Mouse (Mus musculus): ENCODE measurements around the gene Mpzl1. TPM values are rescaled to one million over a fixed set of nuclear protein-coding genes. Genes with fewer than 3 reads are reported as not detected.

Mpzl1 gene
- polyA plus RNA-seq, 1 experiment from 2014 or later: 156 TPM

GRCm38 (mm10) chr1:165631136-165631535, 3.2 kb downstream of the Mpzl1 start:
- Histone ChIP-seq H3K9me3 (no peaks in the 10 kb centered on the region), H3K27me3 (no peaks in the 10 kb centered on the region), H3K4me3 (no peak overlapping the region), H3K4me2 (peak overlapping the region; percentile 13; the same call in 1 of the 2 replicates), H3K4me1 (replicated peaks) (peaks cover 48% of the 10 kb centered on the region), H3K36me3 (no peaks in the 10 kb centered on the region), H3K27ac (replicated peaks) (no peak overlapping the region), H3K9ac (no peak overlapping the region)
- ATAC-seq (ENCODE audit: low FRiP score, low read depth): no peak
- WGBS: 78% methylated on average over 8 of the region's 8 CpGs

- H3K4me2 ChIP-seq: no peak overlapping the region
- peaks cover 45% of the 10 kb centered on the region for H3K4me1 ChIP-seq (replicated peaks)
- peak overlapping the region; percentile 61 for H3K27ac ChIP-seq (replicated peaks)
- no peak for ATAC-seq (ENCODE audit: low FRiP score, low read depth)
- no peaks in the 10 kb centered on the region for H3K36me3 ChIP-seq
- 29% methylated on average over 8 of the region's 8 CpGs for WGBS
- no peaks in the 10 kb centered on the region for H3K9me3 ChIP-seq
- no peaks in the 10 kb centered on the region for H3K27me3 ChIP-seq
- H3K9ac ChIP-seq: no peak overlapping the region
- no peak overlapping the region for H3K4me3 ChIP-seq
Measured at GRCm38 (mm10) chr1:165629975-165630374, 4.4 kb downstream of the Mpzl1 start.

GRCm38 (mm10) chr1:165628603-165629002, 5.7 kb downstream of the Mpzl1 start:
- Histone ChIP-seq H3K4me3 (no peak overlapping the region), H3K27me3 (no peaks in the 10 kb centered on the region), H3K4me2 (no peak overlapping the region), H3K27ac (replicated peaks) (no peak overlapping the region), H3K9ac (no peak overlapping the region), H3K9me3 (no peaks in the 10 kb centered on the region), H3K4me1 (replicated peaks) (peaks cover 42% of the 10 kb centered on the region), H3K36me3 (no peaks in the 10 kb centered on the region)
- ATAC-seq (ENCODE audit: low FRiP score, low read depth): no peak
- 93% methylated on average over 1 of the region's 1 CpGs for WGBS

GRCm38 (mm10) chr1:165625896-165626295, 8.4 kb downstream of the Mpzl1 start:
- H3K9me3 ChIP-seq: no peaks in the 10 kb centered on the region
- H3K27me3 ChIP-seq: no peaks in the 10 kb centered on the region
- H3K27ac ChIP-seq (replicated peaks): no peak overlapping the region
- H3K4me1 ChIP-seq (replicated peaks): peaks cover 21% of the 10 kb centered on the region
- no peaks in the 10 kb centered on the region for H3K36me3 ChIP-seq
- no peak overlapping the region for H3K4me3 ChIP-seq
- WGBS: 83% methylated on average over 5 of the region's 5 CpGs
- H3K4me2 ChIP-seq: no peak overlapping the region
- no peak overlapping the region for H3K9ac ChIP-seq
- no peak for ATAC-seq (ENCODE audit: low FRiP score, low read depth)

GRCm38 (mm10) chr1:165625058-165625457, 9.3 kb downstream of the Mpzl1 start:
- Histone ChIP-seq H3K4me1 (replicated peaks) (peaks cover 15% of the 10 kb centered on the region), H3K4me3 (no peak overlapping the region), H3K27me3 (no peaks in the 10 kb centered on the region), H3K27ac (replicated peaks) (no peak overlapping the region), H3K9me3 (no peaks in the 10 kb centered on the region), H3K9ac (no peak overlapping the region), H3K4me2 (no peak overlapping the region), H3K36me3 (no peaks in the 10 kb centered on the region)
- ATAC-seq (ENCODE audit: low FRiP score, low read depth): no peak
- WGBS: 79% methylated on average over 5 of the region's 5 CpGs

- H3K9ac ChIP-seq: no peak overlapping the region
Measured at GRCm38 (mm10) chr1:165618201-165618624, 16.1 kb downstream of the Mpzl1 start.

GRCm38 (mm10) chr1:165617166-165617891, 17.0 kb downstream of the Mpzl1 start:
- H3K27ac ChIP-seq (replicated peaks): peak overlapping the region; percentile 22; the same call in 1 of the 2 replicates
- peaks cover 13% of the 10 kb centered on the region for H3K36me3 ChIP-seq
- no peak overlapping the region for H3K9ac ChIP-seq
- H3K4me3 ChIP-seq: no peak overlapping the region
- no peaks in the 10 kb centered on the region for H3K27me3 ChIP-seq
- H3K4me1 ChIP-seq (replicated peaks): peaks cover 19% of the 10 kb centered on the region
- H3K9me3 ChIP-seq: no peaks in the 10 kb centered on the region
- no peak for ATAC-seq (ENCODE audit: low FRiP score, low read depth)
- 27% methylated on average over 15 of the region's 15 CpGs for WGBS
- no peak overlapping the region for H3K4me2 ChIP-seq

More at GRCm38 (mm10) chr1:165618201-165618624, 16.1 kb downstream of the Mpzl1 start:
- Histone ChIP-seq H3K4me1 (replicated peaks) (peaks cover 19% of the 10 kb centered on the region), H3K27me3 (no peaks in the 10 kb centered on the region), H3K36me3 (peaks cover 13% of the 10 kb centered on the region), H3K4me2 (no peak overlapping the region), H3K4me3 (no peak overlapping the region), H3K27ac (replicated peaks) (0 out of 2 replicates have a peak overlapping the region, but pooled peaks have one; percentile 17), H3K9me3 (no peaks in the 10 kb centered on the region)
- 58% methylated on average over 9 of the region's 9 CpGs for WGBS
- no peak for ATAC-seq (ENCODE audit: low FRiP score, low read depth)

- Histone ChIP-seq H3K9me3 (no peaks in the 10 kb centered on the region), H3K4me1 (replicated peaks) (peaks cover 19% of the 10 kb centered on the region), H3K9ac (no peak overlapping the region), H3K4me3 (no peak overlapping the region), H3K36me3 (peaks cover 13% of the 10 kb centered on the region), H3K4me2 (no peak overlapping the region), H3K27ac (replicated peaks) (peak overlapping the region; percentile 22; the same call in 1 of the 2 replicates), H3K27me3 (no peaks in the 10 kb centered on the region)
- no peak for ATAC-seq (ENCODE audit: low FRiP score, low read depth)
- WGBS: 49% methylated on average over 7 of the region's 7 CpGs
Measured at GRCm38 (mm10) chr1:165616652-165617051, 17.7 kb downstream of the Mpzl1 start.

- Histone ChIP-seq H3K4me3 (no peak overlapping the region), H3K27ac (replicated peaks) (no peak overlapping the region), H3K27me3 (no peaks in the 10 kb centered on the region), H3K9ac (no peak overlapping the region), H3K4me2 (no peak overlapping the region), H3K4me1 (replicated peaks) (peaks cover 31% of the 10 kb centered on the region), H3K36me3 (peaks cover 13% of the 10 kb centered on the region), H3K9me3 (no peaks in the 10 kb centered on the region)
- WGBS: 95% methylated on average over 3 of the region's 3 CpGs
- ATAC-seq (ENCODE audit: low FRiP score, low read depth): no peak
Measured at GRCm38 (mm10) chr1:165614793-165615192, 19.5 kb downstream of the Mpzl1 start.

- Histone ChIP-seq H3K9me3 (no peaks in the 10 kb centered on the region), H3K27me3 (no peaks in the 10 kb centered on the region), H3K27ac (replicated peaks) (no peak overlapping the region), H3K9ac (no peak overlapping the region), H3K4me2 (no peak overlapping the region), H3K4me1 (replicated peaks) (peaks cover 37% of the 10 kb centered on the region), H3K4me3 (no peak overlapping the region), H3K36me3 (peaks cover 13% of the 10 kb centered on the region)
- WGBS: 70% methylated on average over 4 of the region's 4 CpGs
- ATAC-seq (ENCODE audit: low FRiP score, low read depth): no peak
Measured at GRCm38 (mm10) chr1:165613926-165614325, 20.4 kb downstream of the Mpzl1 start.

- Histone ChIP-seq H3K27ac (replicated peaks) (no peak overlapping the region), H3K4me3 (no peak overlapping the region), H3K36me3 (peaks cover 19% of the 10 kb centered on the region), H3K27me3 (no peaks in the 10 kb centered on the region), H3K9me3 (no peaks in the 10 kb centered on the region), H3K4me2 (no peak overlapping the region), H3K4me1 (replicated peaks) (peaks cover 29% of the 10 kb centered on the region), H3K9ac (no peak overlapping the region)
- no peak for ATAC-seq (ENCODE audit: low FRiP score, low read depth)
- 73% methylated on average over 5 of the region's 5 CpGs for WGBS
Measured at GRCm38 (mm10) chr1:165612714-165613113, 21.6 kb downstream of the Mpzl1 start.

- H3K36me3 ChIP-seq: peaks cover 24% of the 10 kb centered on the region
- no peaks in the 10 kb centered on the region for H3K9me3 ChIP-seq
- WGBS: 15% methylated on average over 9 of the region's 9 CpGs
- ATAC-seq (ENCODE audit: low FRiP score, low read depth): peak; percentile 57; the same call in 1 of the 2 replicates
- H3K27ac ChIP-seq (replicated peaks): peak overlapping the region; percentile 75
- H3K4me2 ChIP-seq: 0 out of 2 replicates have a peak overlapping the region, but pooled peaks have one; percentile 13
- H3K4me3 ChIP-seq: no peak overlapping the region
- H3K9ac ChIP-seq: 0 out of 2 replicates have a peak overlapping the region, but pooled peaks have one; percentile 5
- peaks cover 18% of the 10 kb centered on the region for H3K4me1 ChIP-seq (replicated peaks)
- H3K27me3 ChIP-seq: no peaks in the 10 kb centered on the region
Measured at GRCm38 (mm10) chr1:165610321-165610999, 23.9 kb downstream of the Mpzl1 start.
